Mouse (Mus musculus): ENCODE data around the gene Coq10a. TPM values are rescaled to one million over a fixed set of nuclear protein-coding genes. Genes with fewer than 3 reads are reported as not detected.

Coq10a gene
- total RNA-seq, 1 experiment, result 8.2 TPM

DNA sequence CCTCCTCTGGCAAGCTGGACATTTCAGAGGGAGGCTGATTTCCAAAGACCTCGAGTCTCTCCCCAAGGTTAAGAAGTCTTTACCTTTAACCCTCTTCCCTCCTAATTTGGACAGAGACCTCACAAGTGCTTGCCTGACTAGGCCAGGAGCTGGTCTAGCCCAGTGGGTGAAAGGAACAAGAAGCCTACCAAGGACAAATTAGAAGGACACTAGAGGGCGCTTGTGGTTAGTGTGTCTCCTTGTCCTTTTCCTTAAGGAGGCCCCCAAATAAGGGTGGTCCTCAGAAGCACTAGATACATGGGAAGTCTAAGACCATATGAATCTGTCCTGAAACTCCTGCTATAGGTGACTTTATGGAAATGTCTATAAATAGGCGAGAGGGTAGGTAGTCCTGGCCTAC lies 6.2 kb downstream of the Coq10a start:
- no peak for TF ChIP-seq HCFC1 (IDR thresholded peaks at IDR 0.05; ENCODE audit: borderline replicate concordance, insufficient read depth, low read length)
- no peak for TF ChIP-seq ZNF384 (IDR thresholded peaks at IDR 0.05; ENCODE audit: low read depth, low read length)
- TF ChIP-seq ZC3H11A (IDR thresholded peaks at IDR 0.05; ENCODE audit: borderline replicate concordance, low read depth, low read length), result no peak
- TF ChIP-seq MAFK (IDR thresholded peaks at IDR 0.05; ENCODE audit: insufficient read depth, low read depth, low read length), result no peak
- TF ChIP-seq CHD2 (IDR thresholded peaks at IDR 0.05; ENCODE audit: low read depth, low read length), result no peak
- H3K27ac ChIP-seq (ENCODE audit: insufficient read depth, low read depth, low read length, poor library complexity, severe bottlenecking), result no peak overlapping the region
- H3K9ac ChIP-seq (ENCODE audit: insufficient read depth, low read depth, low read length, poor library complexity, severe bottlenecking), result no peak overlapping the region
- H3K36me3 ChIP-seq (ENCODE audit: control insufficient read depth, insufficient read depth, low read length, poor library complexity, severe bottlenecking), result peaks cover 56% of the 10 kb centered on the region
- peaks cover 0 to 2% of the 10 kb centered on the region in 2 experiments; a peak in 1 of 4 replicates for H3K4me1 ChIP-seq (ENCODE audit: control insufficient read depth in 2 of 2, insufficient read depth in 2 of 2, low read length in 2 of 2, poor library complexity in 1 of 2)
- H3K9me3 ChIP-seq (ENCODE audit: control insufficient read depth, insufficient read depth, low read depth, low read length), result no peaks in the 10 kb centered on the region
- DNase-seq (ENCODE audit: low read depth, low spot score), result no peak
- in situ Hi-C loops (cut with MboI; ENCODE audit: low sequenced_read_pairs in 2 of 2, unreplicated experiment in 2 of 2), result no loop called here
- no peak overlapping the region for H3K4me3 ChIP-seq (ENCODE audit: insufficient read depth in 1 of 2, low read depth in 1 of 2, low read length in 2 of 2, poor library complexity in 1 of 2, severe bottlenecking in 1 of 2)

GRCm38 (mm10) chr10:128361836-128362235 lies 7.0 kb downstream of the Coq10a start:
- Histone ChIP-seq H3K4me1 (ENCODE audit: control insufficient read depth in 2 of 2, insufficient read depth in 2 of 2, low read length in 2 of 2, poor library complexity in 1 of 2) (peaks cover 0 to 2% of the 10 kb centered on the region in 2 experiments; a peak in 1 of 4 replicates), H3K9me3 (ENCODE audit: control insufficient read depth, insufficient read depth, low read depth, low read length) (no peaks in the 10 kb centered on the region), H3K36me3 (ENCODE audit: control insufficient read depth, insufficient read depth, low read length, poor library complexity, severe bottlenecking) (peaks cover 56% of the 10 kb centered on the region), H3K4me3 (ENCODE audit: insufficient read depth in 1 of 2, low read depth in 1 of 2, low read length in 2 of 2, poor library complexity in 1 of 2, severe bottlenecking in 1 of 2) (no peak overlapping the region), H3K27ac (ENCODE audit: insufficient read depth, low read depth, low read length, poor library complexity, severe bottlenecking) (no peak overlapping the region), H3K9ac (ENCODE audit: insufficient read depth, low read depth, low read length, poor library complexity, severe bottlenecking) (no peak overlapping the region)
- TF ChIP-seq CHD2 (IDR thresholded peaks at IDR 0.05; ENCODE audit: low read depth, low read length), result no peak
- DNase-seq (ENCODE audit: low read depth, low spot score), result no peak
- in situ Hi-C loops (cut with MboI; ENCODE audit: low sequenced_read_pairs in 2 of 2, unreplicated experiment in 2 of 2), result no loop called here

DNA sequence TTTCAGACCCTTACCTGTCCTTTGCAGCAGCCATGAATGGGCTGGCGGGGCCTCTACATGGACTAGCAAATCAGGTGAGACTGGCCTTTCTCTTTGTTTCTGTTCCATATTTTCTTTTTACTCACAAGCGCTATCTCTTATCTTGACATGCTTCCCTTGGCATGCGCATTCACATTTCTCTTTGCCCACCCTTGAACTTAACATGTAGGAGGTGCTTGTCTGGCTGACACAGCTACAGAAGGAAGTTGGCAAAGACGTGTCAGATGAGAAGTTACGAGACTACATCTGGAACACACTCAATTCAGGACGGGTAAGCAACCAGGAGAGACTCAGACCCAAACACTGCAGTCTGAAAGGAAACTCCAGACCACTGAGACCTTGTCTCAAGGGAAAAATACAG lies 9.6 kb downstream of the Coq10a start:
- no peak for DNase-seq (ENCODE audit: low read depth, low spot score)
- peaks cover 52% of the 10 kb centered on the region for H3K36me3 ChIP-seq (ENCODE audit: control insufficient read depth, insufficient read depth, low read length, poor library complexity, severe bottlenecking)
- H3K4me3 ChIP-seq (ENCODE audit: insufficient read depth in 1 of 2, low read depth in 1 of 2, low read length in 2 of 2, poor library complexity in 1 of 2, severe bottlenecking in 1 of 2), result no peak overlapping the region
- TF ChIP-seq MAFK (IDR thresholded peaks at IDR 0.05; ENCODE audit: insufficient read depth, low read depth, low read length) (no peak), HCFC1 (IDR thresholded peaks at IDR 0.05; ENCODE audit: borderline replicate concordance, insufficient read depth, low read length) (no peak), ZNF384 (IDR thresholded peaks at IDR 0.05; ENCODE audit: low read depth, low read length) (no peak), CHD2 (IDR thresholded peaks at IDR 0.05; ENCODE audit: low read depth, low read length) (no peak), ZC3H11A (IDR thresholded peaks at IDR 0.05; ENCODE audit: borderline replicate concordance, low read depth, low read length) (no peak)
- in situ Hi-C loops (cut with MboI; ENCODE audit: low sequenced_read_pairs in 2 of 2, unreplicated experiment in 2 of 2), result no loop called here
- H3K9me3 ChIP-seq (ENCODE audit: control insufficient read depth, insufficient read depth, low read depth, low read length), result no peaks in the 10 kb centered on the region
- H3K4me1 ChIP-seq (ENCODE audit: control insufficient read depth in 2 of 2, insufficient read depth in 2 of 2, low read length in 2 of 2, poor library complexity in 1 of 2), result no peaks in the 10 kb centered on the region
- no peak overlapping the region for H3K27ac ChIP-seq (ENCODE audit: insufficient read depth, low read depth, low read length, poor library complexity, severe bottlenecking)
- no peak overlapping the region for H3K9ac ChIP-seq (ENCODE audit: insufficient read depth, low read depth, low read length, poor library complexity, severe bottlenecking)

DNA sequence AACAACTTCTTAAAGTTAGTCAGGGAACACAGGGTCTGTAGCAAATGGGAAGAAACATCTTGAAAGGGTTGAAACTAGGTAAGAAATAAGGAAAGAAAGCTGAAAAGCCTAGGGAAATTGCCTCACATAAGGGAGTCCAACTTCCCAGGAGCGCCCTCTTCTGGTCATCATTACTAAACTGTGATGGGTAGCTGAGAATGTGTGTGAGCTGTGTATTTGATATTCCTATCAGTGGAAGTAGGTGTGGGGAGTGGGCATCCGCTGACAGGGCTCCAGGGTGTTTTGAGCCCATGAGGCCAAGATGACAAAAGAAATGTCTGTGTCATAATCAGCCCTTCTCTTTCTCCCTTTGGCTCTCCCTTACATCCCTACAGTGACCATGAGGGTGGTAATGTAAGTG lies 10.0 kb downstream of the Coq10a start:
- peaks cover 55% of the 10 kb centered on the region for H3K36me3 ChIP-seq (ENCODE audit: control insufficient read depth, insufficient read depth, low read length, poor library complexity, severe bottlenecking)
- no peaks in the 10 kb centered on the region for H3K4me1 ChIP-seq (ENCODE audit: control insufficient read depth in 2 of 2, insufficient read depth in 2 of 2, low read length in 2 of 2, poor library complexity in 1 of 2)
- H3K9ac ChIP-seq (ENCODE audit: insufficient read depth, low read depth, low read length, poor library complexity, severe bottlenecking), result no peak overlapping the region
- H3K27ac ChIP-seq (ENCODE audit: insufficient read depth, low read depth, low read length, poor library complexity, severe bottlenecking), result no peak overlapping the region
- no peak for DNase-seq (ENCODE audit: low read depth, low spot score)
- H3K4me3 ChIP-seq (ENCODE audit: insufficient read depth in 1 of 2, low read depth in 1 of 2, low read length in 2 of 2, poor library complexity in 1 of 2, severe bottlenecking in 1 of 2), result no peak overlapping the region
- no peaks in the 10 kb centered on the region for H3K9me3 ChIP-seq (ENCODE audit: control insufficient read depth, insufficient read depth, low read depth, low read length)
- in situ Hi-C loops (cut with MboI; ENCODE audit: low sequenced_read_pairs in 2 of 2, unreplicated experiment in 2 of 2), result no loop called here
- TF ChIP-seq MAFK (IDR thresholded peaks at IDR 0.05; ENCODE audit: insufficient read depth, low read depth, low read length) (no peak), ZNF384 (IDR thresholded peaks at IDR 0.05; ENCODE audit: low read depth, low read length) (no peak), HCFC1 (IDR thresholded peaks at IDR 0.05; ENCODE audit: borderline replicate concordance, insufficient read depth, low read length) (no peak), ZC3H11A (IDR thresholded peaks at IDR 0.05; ENCODE audit: borderline replicate concordance, low read depth, low read length) (no peak), CHD2 (IDR thresholded peaks at IDR 0.05; ENCODE audit: low read depth, low read length) (no peak)

GRCm38 (mm10) chr10:128347541-128347940 lies 21.3 kb downstream of the Coq10a start:
- Histone ChIP-seq H3K9me3 (ENCODE audit: control insufficient read depth, insufficient read depth, low read depth, low read length) (no peaks in the 10 kb centered on the region), H3K9ac (ENCODE audit: insufficient read depth, low read depth, low read length, poor library complexity, severe bottlenecking) (no peak overlapping the region), H3K36me3 (ENCODE audit: control insufficient read depth, insufficient read depth, low read length, poor library complexity, severe bottlenecking) (peaks cover 25% of the 10 kb centered on the region), H3K27ac (ENCODE audit: insufficient read depth, low read depth, low read length, poor library complexity, severe bottlenecking) (no peak overlapping the region), H3K4me1 (ENCODE audit: control insufficient read depth in 2 of 2, insufficient read depth in 2 of 2, low read length in 2 of 2, poor library complexity in 1 of 2) (peaks cover 5 to 7% of the 10 kb centered on the region in 2 experiments; a peak in 3 of 4 replicates), H3K4me3 (ENCODE audit: insufficient read depth in 1 of 2, low read depth in 1 of 2, low read length in 2 of 2, poor library complexity in 1 of 2, severe bottlenecking in 1 of 2) (no peak overlapping the region)
- DNase-seq (ENCODE audit: low read depth, low spot score), result no peak
- TF ChIP-seq ZC3H11A (IDR thresholded peaks at IDR 0.05; ENCODE audit: borderline replicate concordance, low read depth, low read length) (no peak), CHD2 (IDR thresholded peaks at IDR 0.05; ENCODE audit: low read depth, low read length) (no peak), HCFC1 (IDR thresholded peaks at IDR 0.05; ENCODE audit: borderline replicate concordance, insufficient read depth, low read length) (no peak), ZNF384 (IDR thresholded peaks at IDR 0.05; ENCODE audit: low read depth, low read length) (no peak), MAFK (IDR thresholded peaks at IDR 0.05; ENCODE audit: insufficient read depth, low read depth, low read length) (no peak)
- in situ Hi-C loops (cut with MboI; ENCODE audit: low sequenced_read_pairs in 2 of 2, unreplicated experiment in 2 of 2), result no loop called here
